Mouse (Mus musculus) CH12.LX (cell line): ENCODE data around the gene Usp7.

ENCODE experiments used
- E2F4 ChIP-seq: IDR thresholded peaks from 2 replicates; pipeline ENCODE4 v1.6.1; 2011; ENCODE audit warnings: low read depth, low read length, improper control_type of control experiment; ENCODE audit not compliant: insufficient replicate concordance
- EP300 ChIP-seq: IDR thresholded peaks from 2 replicates; pipeline ENCODE4 v1.6.1; 2011; ENCODE audit warnings: low read length, improper control_type of control experiment
- JUN ChIP-seq: IDR thresholded peaks from 2 replicates; pipeline ENCODE4 v1.6.1; 2011; ENCODE audit warnings: low read depth, mild to moderate bottlenecking, low read length, improper control_type of control experiment, moderate library complexity; ENCODE audit not compliant: insufficient read depth
- MEF2A ChIP-seq: IDR thresholded peaks from 2 replicates; pipeline ENCODE4 v1.6.1; 2014; ENCODE audit warnings: low read depth, mild to moderate bottlenecking, inconsistent platforms, low read length, improper control_type of control experiment, borderline replicate concordance
- MYC ChIP-seq: IDR thresholded peaks from 2 replicates; pipeline ENCODE4 v1.6.1; 2011; ENCODE audit warnings: low read depth, mild to moderate bottlenecking, improper control_type of control experiment, low read length
- POLR2A ChIP-seq: IDR thresholded peaks from 2 replicates; pipeline ENCODE4 v1.6.1; 2011; ENCODE audit warnings: low read depth, mild to moderate bottlenecking, improper control_type of control experiment, low read length
- POLR2AphosphoS2 ChIP-seq: IDR thresholded peaks from 2 replicates; pipeline ENCODE4 v1.6.1; 2011; ENCODE audit warnings: low read depth, low read length, improper control_type of control experiment
- SIN3A ChIP-seq: IDR thresholded peaks from 2 replicates; pipeline ENCODE4 v1.6.1; 2012; ENCODE audit warnings: low read length, improper control_type of control experiment, inconsistent platforms

GRCm38 (mm10) chr16:8658764-8659163 lies 133.3 kb downstream of the Usp7 start:
- no peak; the same call in 1 of the 2 replicates for TF ChIP-seq POLR2AphosphoS2
- TF ChIP-seq POLR2A = no peak
- TF ChIP-seq EP300 = no peak
- no peak for TF ChIP-seq JUN
- TF ChIP-seq MEF2A = no peak
- TF ChIP-seq MYC = no peak
- TF ChIP-seq SIN3A = no peak
- no peak for TF ChIP-seq E2F4
